Mouse (Mus musculus) liver, postnatal 0 days (tissue): ENCODE measurements around the gene Arhgap28.

Experiments used
- CTCF ChIP-seq: sonication (generic); IDR thresholded peaks from 2 replicates; pipeline ENCODE4 v1.5.1; 2016; ENCODE audit warnings: antibody characterized with exemption, low read depth
- EP300 ChIP-seq: IDR thresholded peaks from 2 replicates; pipeline ENCODE4 v1.6.1; 2016; ENCODE audit warnings: antibody characterized with exemption, low read depth, mild to moderate bottlenecking

DNA sequence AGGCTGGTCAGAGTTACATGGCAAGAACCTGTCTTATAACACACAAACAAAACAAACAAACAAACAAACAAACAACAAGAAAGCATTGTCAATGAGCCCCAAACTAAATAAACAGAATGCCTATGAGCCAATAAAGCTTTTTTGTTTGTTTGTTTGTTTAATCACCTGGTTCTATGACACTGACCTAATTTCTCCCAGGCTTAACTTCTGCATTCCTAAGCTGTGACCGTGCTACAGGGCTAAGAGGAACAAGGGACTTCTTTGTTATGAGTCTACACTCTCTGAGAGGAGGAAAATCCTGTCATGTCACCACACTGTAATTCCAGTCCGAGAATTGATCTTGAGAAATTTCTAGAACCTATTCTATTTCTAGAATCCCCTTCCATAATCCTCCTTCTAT lies 29.2 kb downstream of the Arhgap28 start:
- TF ChIP-seq CTCF (no peak), EP300 (no peak)
